ENCODE assay signal across 8 mouse cellular contexts in genomic region chr4:32530921-32531846, GRCm38 (mm10).
DNase-seq lines count a peak whose midpoint lies in the region; ATAC-seq lines count a peak whose summit lies in the region.

No protein-coding gene starts in this region.

- peak overlapping the region; percentile 16 for H3K4me3 ChIP-seq in forebrain, embryonic 15.5 days
- peak overlapping the region; percentile 37 for H3K4me3 ChIP-seq in hindbrain, embryonic 10.5 days
- H3K4me3 ChIP-seq in stomach, embryonic 16.5 days (replicated peaks; ENCODE audit: low read length): peak overlapping the region; percentile 34

- peak overlapping the region; percentile 24 for H3K9ac ChIP-seq in forebrain, embryonic 15.5 days (replicated peaks)
- H3K9ac ChIP-seq in stomach, embryonic 16.5 days (ENCODE audit: low read length): peak overlapping the region; percentile 58

- peak; percentile 24 for DNase-seq in ovary, postnatal 36 days (ENCODE audit: low spot score)
- no peak for DNase-seq in ovary, postnatal 10 days (ENCODE audit: low spot score)
- DNase-seq in hindbrain, embryonic 10.5 days (ENCODE audit: low spot score): peak; percentile 53
- DNase-seq in layer of hippocampus, adult 9-11 months: peak; percentile 49
- no peak for DNase-seq in natural killer cell, adult 2 months (ENCODE audit: low spot score in 2 of 2)

- peak; percentile 87 for ATAC-seq in forebrain, embryonic 15.5 days (replicated peaks)
- ATAC-seq in megakaryocyte progenitor cell, adult 5-6 weeks (replicated peaks; ENCODE audit: poor library complexity): peak; percentile 35; the same call in 1 of the 2 replicates
- peak; percentile 77 for ATAC-seq in stomach, embryonic 16.5 days (ENCODE audit: insufficient read depth, low FRiP score)

- H3K36me3 ChIP-seq in forebrain, embryonic 15.5 days: no peaks in the 10 kb centered on the region
- H3K36me3 ChIP-seq in hindbrain, embryonic 10.5 days: no peaks in the 10 kb centered on the region
- H3K36me3 ChIP-seq in stomach, embryonic 16.5 days (ENCODE audit: control insufficient read depth, insufficient read depth, low read length): no peaks in the 10 kb centered on the region

- H3K4me1 ChIP-seq in forebrain, embryonic 15.5 days: peaks cover 57% of the 10 kb centered on the region
- H3K4me1 ChIP-seq in hindbrain, embryonic 10.5 days (replicated peaks): peaks cover 74% of the 10 kb centered on the region
- H3K4me1 ChIP-seq in stomach, embryonic 16.5 days (ENCODE audit: control insufficient read depth, insufficient read depth, low read length): peaks cover 21% of the 10 kb centered on the region

- no peaks in the 10 kb centered on the region for H3K27me3 ChIP-seq in forebrain, embryonic 15.5 days
- H3K27me3 ChIP-seq in hindbrain, embryonic 10.5 days (ENCODE audit: insufficient read depth, poor library complexity, severe bottlenecking): no peaks in the 10 kb centered on the region
- no peaks in the 10 kb centered on the region for H3K27me3 ChIP-seq in stomach, embryonic 16.5 days (ENCODE audit: control insufficient read depth, insufficient read depth, low read length)

- H3K9me3 ChIP-seq in forebrain, embryonic 15.5 days: no peaks in the 10 kb centered on the region
- no peaks in the 10 kb centered on the region for H3K9me3 ChIP-seq in hindbrain, embryonic 10.5 days
- H3K9me3 ChIP-seq in stomach, embryonic 16.5 days (replicated peaks; ENCODE audit: control insufficient read depth, low read length): no peaks in the 10 kb centered on the region

- peak overlapping the region; percentile 41 for H3K4me2 ChIP-seq in forebrain, embryonic 15.5 days (replicated peaks)
- peak overlapping the region; percentile 55 for H3K4me2 ChIP-seq in stomach, embryonic 16.5 days (ENCODE audit: low read depth, low read length)

- H3K27ac ChIP-seq in forebrain, embryonic 15.5 days (replicated peaks): peak overlapping the region; percentile 88
- H3K27ac ChIP-seq in hindbrain, embryonic 10.5 days: peak overlapping the region; percentile 83
- peak overlapping the region; percentile 70 for H3K27ac ChIP-seq in stomach, embryonic 16.5 days (ENCODE audit: low read length)

- WGBS in forebrain, embryonic 15.5 days: 5% methylated on average over 28 of the region's 28 CpGs
- 30% methylated on average over 28 of the region's 28 CpGs for WGBS in hindbrain, embryonic 10.5 days
- 17% methylated on average over 28 of the region's 28 CpGs for WGBS in stomach, embryonic 16.5 days

Comparison
In these comparisons a context has a peak if more than half of its experiments do, and no peak if none do; other contexts are left out.
1. DNase-seq: peak in ovary, postnatal 36 days (single experiment), hindbrain, embryonic 10.5 days (single experiment) and layer of hippocampus, adult 9-11 months (single experiment); none in ovary, postnatal 10 days (single experiment) and natural killer cell, adult 2 months (0 of 2).
2. ATAC-seq: peak in every context shown above with its lines; median percentile 87 in forebrain, embryonic 15.5 days; 77 in stomach, embryonic 16.5 days; 35 in megakaryocyte progenitor cell, adult 5-6 weeks.
3. Peak in every context shown above with its lines, with median percentiles within 50 percentile points of each other: H3K27ac ChIP-seq and H3K4me3 ChIP-seq.